Mouse (Mus musculus) heart, embryonic 14.5 days (tissue): Measurements from ENCODE around the gene Mylk. TPM values are rescaled to one million over a fixed set of nuclear protein-coding genes. Genes with fewer than 3 reads are reported as not detected.
"Not testable (repeated sequence)": the region's sequence is repeated elsewhere in the genome, so short reads cannot be mapped to it uniquely, and the experiment has no call there.

Experiments used
- ATAC-seq: fragments of 200-750 bp; cut with Nextera tagmentation; 2 replicates; pipeline ENCODE4 v1.8.0; 2017; ENCODE audit warnings: low read depth, moderate TSS enrichment; ENCODE audit not compliant: insufficient number of reproducible peaks, insufficient read depth, low FRiP score
- H3K27ac ChIP-seq, 2 experiments: fragments of 200-500 bp in 1 of 2; fragments of 300-500 bp in 1 of 2; sonication (generic) in 1 of 2; replicated peaks in 1 of 2; 2 replicates each; pipeline ENCODE4 v1.5.1; 2012 to 2014; ENCODE audit warnings: low read depth in 2 of 2, low read length in 2 of 2, control low read depth in 1 of 2, mild to moderate bottlenecking in 1 of 2, mixed read lengths in 1 of 2; ENCODE audit not compliant: control insufficient read depth in 1 of 2, insufficient read depth in 1 of 2
- H3K27me3 ChIP-seq: fragments of 300-500 bp; sonication (generic); 2 replicates; pipeline ENCODE4 v1.6.1; 2014; ENCODE audit warnings: mild to moderate bottlenecking, low read length, control low read depth; ENCODE audit not compliant: control insufficient read depth, insufficient read depth
- H3K36me3 ChIP-seq: fragments of 300-500 bp; sonication (generic); 2 replicates; pipeline ENCODE4 v1.6.1; 2014; ENCODE audit warnings: mild to moderate bottlenecking, control low read depth, low read length, mixed read lengths; ENCODE audit not compliant: control insufficient read depth, insufficient read depth
- H3K4me1 ChIP-seq, 2 experiments: fragments of 200-500 bp in 1 of 2; fragments of 300-500 bp in 1 of 2; sonication (generic) in 1 of 2; 2 replicates each; pipeline ENCODE4 v1.6.1; 2012 to 2014; ENCODE audit warnings: low read length in 2 of 2, control low read depth in 1 of 2, mixed read lengths in 1 of 2; ENCODE audit not compliant: control insufficient read depth in 2 of 2, insufficient read depth in 2 of 2
- H3K4me2 ChIP-seq: fragments of 300-500 bp; sonication (generic); 2 replicates; pipeline ENCODE4 v1.6.1; 2014; ENCODE audit warnings: mild to moderate bottlenecking, low read length
- H3K4me3 ChIP-seq, 2 experiments: fragments of 200-500 bp in 1 of 2; fragments of 300-500 bp in 1 of 2; sonication (generic) in 1 of 2; 2 replicates each; pipeline ENCODE4 v1.5.1; 2012 to 2014; ENCODE audit warnings: low read length in 2 of 2, mild to moderate bottlenecking in 2 of 2, control low read depth in 1 of 2, low read depth in 1 of 2, moderate library complexity in 1 of 2; ENCODE audit not compliant: control insufficient read depth in 1 of 2, insufficient read depth in 1 of 2
- H3K9ac ChIP-seq: fragments of 300-500 bp; sonication (generic); 2 replicates; pipeline ENCODE4 v1.6.1; 2014; ENCODE audit warnings: mild to moderate bottlenecking, low read length
- H3K9me3 ChIP-seq: fragments of 300-500 bp; sonication (generic); 2 replicates; pipeline ENCODE4 v1.6.1; 2016; ENCODE audit warnings: low read length, control low read depth; ENCODE audit not compliant: control insufficient read depth
- WGBS: fragments of 180-500 bp; shearing (Covaris S2); extraction: QIAGEN DNeasy Blood & Tissue Kit; methylation state at CpG from one replicate; pipeline ENCODE4 v1.1.7; 2014; 5-methylcytosine and 5-hydroxymethylcytosine counted together
- polyA plus RNA-seq: library from polyadenylated mRNA; unstranded; fragments of >200 nt; fragmentation: Nextera tagmentation; extraction: Ambion mirVana; gene quantifications from 2 replicates; pipeline ENCODE4 v1.2.1, GENCODE M21; 2014

Gene Mylk
- polyA plus RNA-seq, 1 experiment from 2014 or later, result 8.5 TPM

GRCm38 (mm10) chr16:34804286-34805010 lies 59.4 kb downstream of the Mylk start:
- ATAC-seq, result no peak
- Histone ChIP-seq H3K4me3 (no peak overlapping the region), H3K36me3 (no peaks in the 10 kb centered on the region)

GRCm38 (mm10) chr16:34806883-34807767 lies 62.1 kb downstream of the Mylk start:
- ATAC-seq, result no peak
- 26% methylated on average over 16 of the region's 16 CpGs for WGBS
- no peaks in the 10 kb centered on the region for H3K36me3 ChIP-seq
- H3K4me2 ChIP-seq, result 0 out of 2 replicates have a peak overlapping the region, but pooled peaks have one; percentile 22
- H3K4me3 ChIP-seq, result no peak overlapping the region
- H3K27ac ChIP-seq, result no peak overlapping the region; a peak in 1 of 4 replicates
- H3K27me3 ChIP-seq, result no peaks in the 10 kb centered on the region
- no peak overlapping the region for H3K9ac ChIP-seq
- H3K4me1 ChIP-seq, result peaks cover 4 to 13% of the 10 kb centered on the region in 2 experiments; a peak in 3 of 4 replicates
- H3K9me3 ChIP-seq, result no peaks in the 10 kb centered on the region

More at GRCm38 (mm10) chr16:34804286-34805010, 59.4 kb downstream of the Mylk start:
- Histone ChIP-seq H3K9me3 (no peaks in the 10 kb centered on the region), H3K27ac (no peak overlapping the region), H3K4me1 (peaks cover 4 to 13% of the 10 kb centered on the region in 2 experiments; a peak in 3 of 4 replicates), H3K27me3 (no peaks in the 10 kb centered on the region), H3K9ac (no peak overlapping the region), H3K4me2 (no peak overlapping the region)
- 48% methylated on average over 11 of the region's 11 CpGs for WGBS

GRCm38 (mm10) chr16:34807768-34808275 lies 62.8 kb downstream of the Mylk start:
- 39% methylated on average over 11 of the region's 11 CpGs for WGBS
- Histone ChIP-seq H3K9ac (no peak overlapping the region), H3K36me3 (no peaks in the 10 kb centered on the region), H3K27ac (no peak overlapping the region), H3K9me3 (no peaks in the 10 kb centered on the region), H3K4me2 (no peak overlapping the region), H3K4me1 (peaks cover 4 to 13% of the 10 kb centered on the region in 2 experiments; a peak in 3 of 4 replicates), H3K4me3 (no peak overlapping the region), H3K27me3 (no peaks in the 10 kb centered on the region)
- ATAC-seq, result no peak

DNA sequence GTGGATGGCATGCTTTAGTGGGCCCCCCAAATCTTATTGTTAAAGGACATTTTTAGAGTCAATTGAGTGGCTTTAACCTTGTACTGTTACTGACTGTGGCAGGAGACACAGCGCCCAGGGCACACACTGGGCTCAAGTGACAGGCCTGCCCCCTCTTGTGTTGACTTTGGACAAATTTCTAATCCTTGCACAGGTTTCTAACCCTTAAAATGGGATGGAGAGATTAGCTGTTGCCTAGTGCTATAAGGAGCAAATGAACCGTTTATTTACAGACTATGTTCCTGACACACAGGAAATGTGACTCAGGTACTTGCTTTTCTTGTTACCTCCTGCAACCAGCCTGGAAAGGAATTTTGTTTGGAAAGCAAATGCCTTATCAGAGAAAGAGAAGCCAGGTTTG lies 67.2 kb downstream of the Mylk start:
- Histone ChIP-seq H3K4me3 (no peak overlapping the region), H3K27ac (no peak overlapping the region), H3K27me3 (no peaks in the 10 kb centered on the region), H3K4me1 (peaks cover 3 to 10% of the 10 kb centered on the region in 2 experiments; a peak in 3 of 4 replicates), H3K36me3 (no peaks in the 10 kb centered on the region), H3K4me2 (no peak overlapping the region), H3K9me3 (no peaks in the 10 kb centered on the region), H3K9ac (no peak overlapping the region)
- WGBS, result 60% methylated on average over 2 of the region's 2 CpGs
- ATAC-seq, result no peak

DNA sequence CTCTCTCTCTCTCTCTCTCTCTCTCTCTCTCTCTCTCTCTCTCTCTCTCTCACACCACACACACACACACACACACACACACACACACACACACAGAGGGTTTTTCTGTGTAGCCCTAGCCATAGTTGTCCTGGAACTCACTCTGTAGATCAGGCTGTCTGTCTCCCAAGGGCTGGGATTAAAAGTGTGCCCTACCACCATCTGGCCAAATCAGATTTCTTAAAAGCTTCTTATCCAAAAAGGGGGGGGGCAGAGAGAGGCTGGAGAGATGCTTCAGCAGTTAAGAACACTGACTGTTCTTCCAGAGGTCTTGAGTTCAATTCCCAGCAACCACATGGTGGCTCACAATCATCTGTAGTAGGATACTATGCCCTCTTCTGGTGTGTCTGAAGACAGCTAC lies 68.2 kb downstream of the Mylk start:
- H3K9me3 ChIP-seq, H3K36me3 ChIP-seq, H3K4me3 ChIP-seq, ATAC-seq, H3K27me3 ChIP-seq, H3K27ac ChIP-seq, H3K4me2 ChIP-seq, H3K4me1 ChIP-seq, H3K9ac ChIP-seq: not testable (repeated sequence)

- Histone ChIP-seq H3K27me3 (no peaks in the 10 kb centered on the region), H3K27ac (no peak overlapping the region), H3K9me3 (no peaks in the 10 kb centered on the region), H3K4me1 (no peaks in the 10 kb centered on the region), H3K4me3 (no peak overlapping the region), H3K9ac (no peak overlapping the region), H3K4me2 (no peak overlapping the region), H3K36me3 (no peaks in the 10 kb centered on the region)
- no peak for ATAC-seq
- WGBS, result 62% methylated on average over 3 of the region's 3 CpGs
Observed at GRCm38 (mm10) chr16:34813570-34813969, 68.6 kb downstream of the Mylk start.

DNA sequence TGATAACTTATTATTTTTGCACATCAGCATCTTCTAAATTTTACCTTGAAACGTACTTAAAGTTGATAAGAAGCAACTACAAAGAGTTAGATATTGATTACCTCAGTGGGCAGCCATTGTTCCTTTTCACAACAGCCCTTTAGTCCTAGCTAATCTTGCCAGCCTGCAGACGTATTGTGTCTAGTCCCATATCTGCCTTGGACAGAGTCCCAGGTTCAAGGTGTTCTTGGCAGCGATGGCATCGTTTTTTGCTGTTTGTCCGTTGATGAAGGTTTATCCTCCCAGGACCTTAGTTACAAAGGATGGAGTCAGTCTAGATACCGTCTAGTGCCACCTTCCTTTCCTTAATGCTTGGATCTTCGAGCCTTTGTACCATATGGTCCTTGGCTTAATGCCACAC lies 69.6 kb downstream of the Mylk start:
- Histone ChIP-seq H3K27me3 (no peaks in the 10 kb centered on the region), H3K4me2 (no peak overlapping the region), H3K9me3 (no peaks in the 10 kb centered on the region), H3K4me1 (no peaks in the 10 kb centered on the region), H3K9ac (no peak overlapping the region), H3K36me3 (no peaks in the 10 kb centered on the region), H3K27ac (no peak overlapping the region), H3K4me3 (no peak overlapping the region)
- no peak for ATAC-seq
- 69% methylated on average over 7 of the region's 7 CpGs for WGBS
